Mouse (Mus musculus) cerebellum, adult 2 months (tissue): ENCODE measurements around the gene Cbx1.
"Not testable (repeated sequence)": the region's sequence is repeated elsewhere in the genome, so short reads cannot be mapped to it uniquely, and the experiment has no call there.

Experiments used
- CTCF ChIP-seq: fragments of 200-500 bp; IDR thresholded peaks from 2 replicates; pipeline ENCODE4 v1.5.1; 2011; ENCODE audit warnings: low read depth, mild to moderate bottlenecking, control low read depth, low read length, moderate library complexity, borderline replicate concordance; ENCODE audit not compliant: insufficient read depth
- POLR2A ChIP-seq: fragments of 200-500 bp; IDR thresholded peaks from 2 replicates; pipeline ENCODE4 v1.6.1; 2011; ENCODE audit warnings: low read length, control low read depth, borderline replicate concordance; ENCODE audit not compliant: insufficient read depth

DNA sequence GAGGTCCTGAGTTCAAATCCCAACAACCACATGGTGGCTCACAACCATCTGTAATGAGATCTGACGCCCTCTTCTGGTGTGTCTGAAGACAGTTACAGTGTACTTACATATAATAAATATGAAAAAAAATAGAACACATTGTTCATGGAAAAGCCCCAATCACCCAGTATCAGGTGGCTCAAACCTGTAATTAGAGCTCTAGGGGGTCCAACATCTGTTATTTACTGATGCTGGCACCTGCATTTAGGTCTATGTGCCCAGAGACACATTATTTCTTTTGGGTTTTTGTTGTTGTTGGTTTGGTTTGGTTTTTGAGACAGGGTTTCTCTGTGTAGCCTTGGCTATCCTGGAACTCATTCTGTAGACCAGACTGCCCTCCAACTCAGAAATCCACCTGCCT is 22.3 kb downstream of the Cbx1 start:
- not testable (repeated sequence) for TF ChIP-seq CTCF, POLR2A
